Mouse (Mus musculus) thymus, adult 2 months (tissue): ENCODE measurements at regions not wholly inside any gene's neighbourhood (a gene's known extent, or its start where the extent isn't known, plus 50 kb on each side); places are given as distances from the start of the nearest gene placed in this dataset.

Experiments used
- DNase-seq: peaks from one replicate; pipeline ENCODE4 v3.0.0; 2021
- H3K27ac ChIP-seq: fragments of 200-500 bp; 2 replicates; pipeline ENCODE4 v1.5.1; 2012; ENCODE audit warnings: low read length, control low read depth; ENCODE audit not compliant: control insufficient read depth, insufficient read depth
- H3K27me3 ChIP-seq: fragments of 200-500 bp; 2 replicates; pipeline ENCODE4 v1.6.1; 2012; ENCODE audit warnings: mild to moderate bottlenecking, low read length, moderate library complexity, mixed read lengths; ENCODE audit not compliant: control insufficient read depth, insufficient read depth
- H3K36me3 ChIP-seq: fragments of 200-500 bp; 2 replicates; pipeline ENCODE4 v1.6.1; 2012; ENCODE audit warnings: mild to moderate bottlenecking, low read length, moderate library complexity; ENCODE audit not compliant: control insufficient read depth, insufficient read depth
- H3K4me1 ChIP-seq: fragments of 200-500 bp; replicated peaks from 2 replicates; pipeline ENCODE4 v1.6.1; 2012; ENCODE audit warnings: low read length; ENCODE audit not compliant: control insufficient read depth, insufficient read depth
- H3K4me3 ChIP-seq: fragments of 200-500 bp; 2 replicates; pipeline ENCODE4 v1.5.1; 2012; ENCODE audit warnings: mild to moderate bottlenecking, low read length, control low read depth, moderate library complexity; ENCODE audit not compliant: control insufficient read depth, insufficient read depth
- CTCF ChIP-seq: fragments of 200-500 bp; IDR thresholded peaks from 2 replicates; pipeline ENCODE4 v1.5.1; 2012; ENCODE audit warnings: mild to moderate bottlenecking, control low read depth, low read length, moderate library complexity, borderline replicate concordance; ENCODE audit not compliant: control insufficient read depth, poor library complexity, insufficient read depth; ENCODE audit errors: extremely low read depth
- POLR2A ChIP-seq: fragments of 200-500 bp; IDR thresholded peaks from 2 replicates; pipeline ENCODE4 v1.6.1; 2012; ENCODE audit warnings: mild to moderate bottlenecking, low read length, control low read depth, moderate library complexity; ENCODE audit not compliant: control insufficient read depth, poor library complexity, insufficient read depth; ENCODE audit errors: extremely low read depth
- WGBS: fragments of 180-500 bp; shearing (Covaris S2); methylation state at CpG from one replicate; pipeline ENCODE4 v1.1.7; 2018; 5-methylcytosine and 5-hydroxymethylcytosine counted together

GRCm38 (mm10) chr7:37392604-37393003 is 380.8 kb downstream of the Zfp536 start:
- DNase-seq = no peak
- no peaks in the 10 kb centered on the region for H3K36me3 ChIP-seq
- TF ChIP-seq POLR2A = no peak
- no peak for TF ChIP-seq CTCF
- 96% methylated on average over 8 of the region's 8 CpGs for whole genome bisulfite sequencing
- no peak overlapping the region for H3K4me3 ChIP-seq
- H3K4me1 ChIP-seq = no peaks in the 10 kb centered on the region
- H3K27me3 ChIP-seq = no peaks in the 10 kb centered on the region
- H3K27ac ChIP-seq = no peak overlapping the region

DNA sequence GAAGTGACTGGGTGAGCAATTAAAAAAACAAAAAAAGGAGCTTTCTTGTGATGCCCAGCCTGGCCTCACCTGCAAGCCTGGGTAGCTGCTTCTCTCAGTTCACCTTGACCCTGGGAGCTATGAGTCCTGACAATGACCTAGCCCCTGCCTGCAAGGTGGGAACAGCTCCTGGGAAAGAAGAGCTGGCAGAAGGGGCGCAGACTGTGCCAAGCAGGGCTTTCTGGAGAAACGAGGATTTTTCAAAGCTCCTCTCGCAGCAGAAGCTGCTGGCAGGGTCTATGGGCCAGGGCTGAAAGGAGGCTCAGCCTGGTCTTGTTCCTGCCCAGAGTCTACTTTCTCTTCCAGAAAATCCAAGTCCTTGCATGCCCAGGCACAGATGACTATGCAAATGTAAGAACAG is 380.4 kb downstream of the Zfp536 start:
- H3K4me3 ChIP-seq = no peak overlapping the region
- H3K27ac ChIP-seq = no peak overlapping the region
- WGBS = 90% methylated on average over 3 of the region's 3 CpGs
- DNase-seq = no peak
- H3K4me1 ChIP-seq = no peaks in the 10 kb centered on the region
- TF ChIP-seq POLR2A = no peak
- no peak for TF ChIP-seq CTCF
- H3K27me3 ChIP-seq = no peaks in the 10 kb centered on the region
- H3K36me3 ChIP-seq = no peaks in the 10 kb centered on the region

- Histone ChIP-seq H3K27ac (no peak overlapping the region), H3K4me3 (no peak overlapping the region), H3K27me3 (no peaks in the 10 kb centered on the region), H3K36me3 (no peaks in the 10 kb centered on the region), H3K4me1 (no peaks in the 10 kb centered on the region)
- WGBS = 82% methylated on average over 8 of the region's 8 CpGs
- TF ChIP-seq POLR2A = no peak
- TF ChIP-seq CTCF = no peak
- no peak for DNase-seq
Observed at GRCm38 (mm10) chr7:37394965-37395426, 378.4 kb downstream of the Zfp536 start.

DNA sequence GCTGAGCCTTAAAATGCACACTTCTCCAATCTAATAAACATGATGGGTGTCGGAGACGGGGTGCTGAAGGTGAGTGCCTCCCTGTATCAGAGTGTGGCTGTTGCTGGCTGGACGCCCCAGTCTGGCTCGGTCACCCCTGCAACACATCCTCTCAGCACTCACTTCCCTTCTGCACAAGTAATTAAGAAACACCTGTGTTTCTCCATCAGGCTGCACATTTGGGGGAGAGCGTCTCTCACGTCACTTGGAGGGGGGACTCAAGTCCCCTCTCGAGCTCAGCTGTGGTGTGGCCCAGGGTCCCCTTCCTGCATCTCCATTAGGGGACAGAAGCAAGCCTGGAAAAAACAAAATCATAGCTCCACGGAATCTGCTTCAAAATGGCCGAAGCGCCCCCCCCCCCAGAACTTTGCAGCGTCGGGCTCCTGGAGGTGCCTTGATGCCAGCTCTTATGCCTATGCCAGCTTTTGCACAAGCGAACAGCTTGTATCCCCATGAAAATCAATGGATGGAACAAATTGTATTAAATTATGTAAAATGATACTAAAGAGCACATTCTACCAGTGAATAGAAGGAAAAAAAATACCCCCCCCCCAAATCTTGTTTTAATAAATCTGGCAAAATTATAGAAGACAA is 377.4 kb downstream of the Zfp536 start:
- 81% methylated on average over 13 of the region's 13 CpGs for WGBS
- Histone ChIP-seq H3K27ac (no peak overlapping the region), H3K4me3 (no peak overlapping the region), H3K27me3 (no peaks in the 10 kb centered on the region), H3K36me3 (no peaks in the 10 kb centered on the region), H3K4me1 (no peaks in the 10 kb centered on the region)
- TF ChIP-seq CTCF = no peak
- no peak for TF ChIP-seq POLR2A
- DNase-seq = no peak

DNA sequence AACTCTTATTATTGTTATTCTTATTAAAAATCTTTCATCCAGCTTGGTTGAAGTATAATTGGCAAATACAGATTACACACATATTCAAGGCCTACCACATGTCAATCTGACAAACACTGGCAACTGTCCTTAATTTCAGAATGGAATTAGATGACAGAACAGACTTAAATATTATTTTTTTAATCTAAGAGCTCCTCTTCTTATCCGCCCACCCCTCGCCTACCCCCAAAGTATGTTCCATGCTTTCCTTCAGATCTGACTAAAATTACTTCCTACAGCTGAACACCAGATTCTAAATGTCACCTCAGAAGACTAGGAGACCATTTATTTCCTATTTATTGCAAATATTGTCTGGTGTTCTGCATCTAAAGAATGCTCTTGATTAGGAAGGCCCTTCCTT is 370.0 kb downstream of the Zfp536 start:
- Histone ChIP-seq H3K27me3 (no peaks in the 10 kb centered on the region), H3K36me3 (no peaks in the 10 kb centered on the region), H3K4me3 (no peak overlapping the region), H3K27ac (no peak overlapping the region), H3K4me1 (no peaks in the 10 kb centered on the region)
- 99% methylated on average over 2 of the region's 2 CpGs for WGBS
- TF ChIP-seq CTCF (no peak), POLR2A (no peak)
- no peak for DNase-seq

DNA sequence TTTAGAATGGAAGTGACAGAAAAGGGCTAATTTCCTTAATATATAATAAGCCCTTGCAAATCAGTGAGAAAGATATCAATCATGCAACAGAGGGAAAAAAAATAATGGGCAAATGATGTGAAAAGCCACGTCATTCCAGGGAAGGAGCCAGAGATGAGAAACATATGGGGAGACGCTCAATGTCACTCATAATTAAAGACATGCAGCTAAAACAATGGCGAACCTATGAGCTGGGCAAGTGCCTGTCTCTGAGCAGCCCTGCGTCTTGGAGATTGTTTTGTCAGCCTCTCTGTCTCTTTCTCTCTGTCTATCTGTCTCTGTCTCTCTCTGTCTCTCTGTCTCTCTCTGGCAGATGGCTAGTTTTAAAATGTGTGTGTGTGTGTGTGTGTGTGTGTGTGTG is 360.1 kb downstream of the Zfp536 start:
- no peak overlapping the region for H3K4me3 ChIP-seq
- 81% methylated on average over 4 of the region's 4 CpGs for WGBS
- H3K4me1 ChIP-seq = no peaks in the 10 kb centered on the region
- no peaks in the 10 kb centered on the region for H3K36me3 ChIP-seq
- H3K27me3 ChIP-seq = no peaks in the 10 kb centered on the region
- DNase-seq = no peak
- H3K27ac ChIP-seq = no peak overlapping the region
- no peak for TF ChIP-seq CTCF
- TF ChIP-seq POLR2A = no peak

- TF ChIP-seq POLR2A (no peak), CTCF (no peak)
- Histone ChIP-seq H3K27me3 (no peaks in the 10 kb centered on the region), H3K4me3 (no peak overlapping the region)
Observed at GRCm38 (mm10) chr7:37421704-37422103, 351.7 kb downstream of the Zfp536 start.

More at GRCm38 (mm10) chr7:37421704-37422103, 351.7 kb downstream of the Zfp536 start:
- H3K36me3 ChIP-seq = no peaks in the 10 kb centered on the region
- no peak overlapping the region for H3K27ac ChIP-seq
- H3K4me1 ChIP-seq = no peaks in the 10 kb centered on the region
- DNase-seq = no peak
- 86% methylated on average over 10 of the region's 10 CpGs for WGBS
